Mouse (Mus musculus) layer of hippocampus, adult 8-10 months (tissue): ENCODE results near the gene Prkce. TPM values are rescaled to one million over a fixed set of nuclear protein-coding genes. Genes with fewer than 3 reads are reported as not detected.
A peak's percentile ranks its signal among the peaks of the same experiment; 100 is the strongest.

Experiments used
- DNase-seq, 2 experiments: peaks; one replicate each; pipeline ENCODE4 v3.0.0; 2022; ENCODE audit warnings: low spot score in 2 of 2
- total RNA-seq, 4 experiments: library from RNA; stranded (reverse); gene quantifications; 2 replicates each; pipeline ENCODE4 v1.2.4; 2022

Gene Prkce
- total RNA-seq, 4 experiments from 2014 or later, result 343 to 388 (median 379) TPM

GRCm38 (mm10) chr17:86364349-86365075 lies 196.9 kb downstream of the Prkce start:
- DNase-seq, result no peak

GRCm38 (mm10) chr17:86366919-86367318 lies 199.3 kb downstream of the Prkce start:
- no peak for DNase-seq

GRCm38 (mm10) chr17:86367676-86368075 lies 200.1 kb downstream of the Prkce start:
- no peak for DNase-seq

GRCm38 (mm10) chr17:86370106-86370742 lies 202.6 kb downstream of the Prkce start:
- DNase-seq, result no peak

GRCm38 (mm10) chr17:86371101-86371561 lies 203.5 kb downstream of the Prkce start:
- DNase-seq, result no peak

- DNase-seq, result no peak
Measured at GRCm38 (mm10) chr17:86376389-86376788, 208.8 kb downstream of the Prkce start.

GRCm38 (mm10) chr17:86377863-86378262 lies 210.3 kb downstream of the Prkce start:
- DNase-seq, result no peak

- DNase-seq, result no peak
Measured at GRCm38 (mm10) chr17:86378611-86379010, 211.0 kb downstream of the Prkce start.

GRCm38 (mm10) chr17:86379405-86380137 lies 212.0 kb downstream of the Prkce start:
- DNase-seq, result no peak

GRCm38 (mm10) chr17:86381464-86381863 lies 213.9 kb downstream of the Prkce start:
- no peak for DNase-seq

- DNase-seq, result no peak
Measured at GRCm38 (mm10) chr17:86382885-86383284, 215.3 kb downstream of the Prkce start.

GRCm38 (mm10) chr17:86383699-86384572 lies 216.4 kb downstream of the Prkce start:
- no peak for DNase-seq

GRCm38 (mm10) chr17:86392475-86392874 lies 224.9 kb downstream of the Prkce start:
- no peak for DNase-seq

- no peak for DNase-seq
Measured at GRCm38 (mm10) chr17:86393191-86393590, 225.6 kb downstream of the Prkce start.

GRCm38 (mm10) chr17:86397097-86397496 lies 229.5 kb downstream of the Prkce start:
- DNase-seq, result no peak

GRCm38 (mm10) chr17:86397647-86398046 lies 230.1 kb downstream of the Prkce start:
- DNase-seq, result no peak

GRCm38 (mm10) chr17:86398226-86398625 lies 230.6 kb downstream of the Prkce start:
- no peak for DNase-seq

- no peak for DNase-seq
Measured at GRCm38 (mm10) chr17:86400032-86400431, 232.4 kb downstream of the Prkce start.

GRCm38 (mm10) chr17:86404795-86405501 lies 237.4 kb downstream of the Prkce start:
- DNase-seq, result peak; percentile 52 to 56

GRCm38 (mm10) chr17:86405644-86406043 lies 238.1 kb downstream of the Prkce start:
- DNase-seq, result no peak
